Mouse (Mus musculus) v-Abl transformed pro-B cells (cell line): Measurements from ENCODE around the gene Hoxd13.

ENCODE experiments used
- in situ Hi-C, 2 experiments: fragments of 400-800 bp; cut with MboI; formaldehyde crosslinking; loops; one replicate each; pipeline ENCODE4 v1.15.1; 2025; ENCODE audit not compliant: unreplicated experiment in 2 of 2

Hoxd13 gene

DNA sequence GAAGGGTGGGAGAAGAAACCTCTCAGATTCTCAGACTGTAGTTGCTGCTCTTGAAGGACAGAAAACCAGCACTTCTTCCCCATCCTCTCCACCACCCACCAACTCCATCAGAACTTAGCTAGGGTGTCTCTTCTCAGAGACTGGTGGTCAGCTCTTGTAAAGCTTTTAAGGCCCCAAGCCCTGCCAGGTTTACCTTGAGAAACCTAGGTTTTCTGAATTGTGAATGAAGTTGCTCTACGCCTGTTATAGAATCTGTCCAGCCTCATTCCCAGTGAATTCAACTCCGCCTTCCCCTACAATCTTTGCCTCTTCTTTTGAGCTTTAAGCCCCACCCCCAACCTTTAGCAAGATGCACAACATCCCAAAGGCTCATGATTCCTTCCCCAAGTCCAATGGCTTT is 9.0 kb downstream of the Hoxd13 start:
- in situ Hi-C loops, result loop anchor here (5.0 to 25.0 kb wide), 3 partner anchors 1085 to 1285 kb away; partner anchors contain the start of gene Chrna1 (in 1 of the 2)

DNA sequence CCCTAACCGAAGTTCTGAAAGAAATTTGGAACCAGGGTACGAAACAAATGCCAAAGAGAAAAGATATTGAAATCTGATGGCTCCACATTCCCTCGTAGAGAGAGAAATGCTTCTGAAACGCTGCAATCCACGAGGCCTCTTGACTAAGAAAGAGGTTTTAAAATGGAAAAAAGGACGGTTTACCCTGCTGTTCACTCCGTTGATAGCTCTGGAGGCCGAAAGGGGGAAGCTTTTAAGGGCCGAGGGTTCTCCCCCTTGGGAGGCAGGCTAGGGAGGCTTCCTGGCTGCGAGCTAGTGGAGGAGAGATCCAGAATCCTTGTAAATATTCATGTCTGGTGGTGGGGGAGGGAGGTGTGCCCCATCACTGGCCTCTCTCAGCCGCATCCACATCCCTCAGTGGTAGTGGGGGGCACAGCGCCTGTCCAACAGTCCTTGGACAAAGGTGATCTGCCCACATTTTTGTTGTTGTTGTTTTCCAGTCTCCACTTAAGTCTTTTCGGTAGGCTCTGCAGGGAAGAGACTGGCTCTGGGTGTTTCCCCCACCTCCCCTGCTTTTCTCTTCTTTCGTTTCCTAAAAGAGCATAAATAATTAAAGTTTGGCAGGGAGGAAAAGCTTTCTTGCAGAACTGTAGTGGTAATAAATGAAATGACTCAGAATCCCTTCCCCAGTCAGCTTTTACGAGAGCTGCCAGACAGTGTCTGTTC is 10.9 kb downstream of the Hoxd13 start, which contains the start of gene Hoxd11:
Gene Hoxd11 (plus strand): TSS at position 667 of the 705 bp plus-strand sequence.
- in situ Hi-C loops, result loop anchor here (5.0 to 25.0 kb wide), 3 partner anchors 1083 to 1283 kb away; partner anchors contain the start of gene Chrna1 (in 1 of the 2)

DNA sequence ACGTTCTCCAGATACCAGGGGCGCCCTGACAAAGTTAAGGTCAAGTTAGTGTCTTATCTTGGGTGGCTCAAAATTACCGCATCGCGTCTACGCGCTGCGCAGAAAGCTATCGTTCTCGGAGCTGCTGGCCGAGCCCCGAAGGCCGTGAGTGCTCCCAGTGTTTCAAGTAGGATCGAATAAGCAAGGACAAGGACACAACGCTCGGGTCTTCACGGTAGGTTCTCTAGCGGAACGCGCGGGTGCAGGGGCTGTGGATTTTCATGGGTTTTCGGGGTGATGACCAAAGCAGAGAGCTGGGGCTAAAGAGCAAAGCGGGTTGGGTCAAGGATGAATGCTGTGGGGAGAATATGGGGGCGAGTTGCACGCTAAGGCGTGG is 11.5 kb downstream of the Hoxd13 start:
- in situ Hi-C loops, result loop anchor here (5.0 to 25.0 kb wide), 3 partner anchors 1083 to 1283 kb away; partner anchors contain the start of gene Chrna1 (in 1 of the 2)

- in situ Hi-C loops, result loop anchor here (5.0 to 25.0 kb wide), 3 partner anchors 1082 to 1282 kb away; partner anchors contain the start of gene Chrna1 (in 1 of the 2)
Observed at GRCm38 (mm10) chr2:74679980-74680379, 11.9 kb downstream of the Hoxd13 start.

- in situ Hi-C loops, result loop anchor here (25.0 kb wide), 2 partner anchors 1082 to 1282 kb away; no protein-coding TSS in a partner anchor
Observed at GRCm38 (mm10) chr2:74680561-74681398, 12.7 kb downstream of the Hoxd13 start.

DNA sequence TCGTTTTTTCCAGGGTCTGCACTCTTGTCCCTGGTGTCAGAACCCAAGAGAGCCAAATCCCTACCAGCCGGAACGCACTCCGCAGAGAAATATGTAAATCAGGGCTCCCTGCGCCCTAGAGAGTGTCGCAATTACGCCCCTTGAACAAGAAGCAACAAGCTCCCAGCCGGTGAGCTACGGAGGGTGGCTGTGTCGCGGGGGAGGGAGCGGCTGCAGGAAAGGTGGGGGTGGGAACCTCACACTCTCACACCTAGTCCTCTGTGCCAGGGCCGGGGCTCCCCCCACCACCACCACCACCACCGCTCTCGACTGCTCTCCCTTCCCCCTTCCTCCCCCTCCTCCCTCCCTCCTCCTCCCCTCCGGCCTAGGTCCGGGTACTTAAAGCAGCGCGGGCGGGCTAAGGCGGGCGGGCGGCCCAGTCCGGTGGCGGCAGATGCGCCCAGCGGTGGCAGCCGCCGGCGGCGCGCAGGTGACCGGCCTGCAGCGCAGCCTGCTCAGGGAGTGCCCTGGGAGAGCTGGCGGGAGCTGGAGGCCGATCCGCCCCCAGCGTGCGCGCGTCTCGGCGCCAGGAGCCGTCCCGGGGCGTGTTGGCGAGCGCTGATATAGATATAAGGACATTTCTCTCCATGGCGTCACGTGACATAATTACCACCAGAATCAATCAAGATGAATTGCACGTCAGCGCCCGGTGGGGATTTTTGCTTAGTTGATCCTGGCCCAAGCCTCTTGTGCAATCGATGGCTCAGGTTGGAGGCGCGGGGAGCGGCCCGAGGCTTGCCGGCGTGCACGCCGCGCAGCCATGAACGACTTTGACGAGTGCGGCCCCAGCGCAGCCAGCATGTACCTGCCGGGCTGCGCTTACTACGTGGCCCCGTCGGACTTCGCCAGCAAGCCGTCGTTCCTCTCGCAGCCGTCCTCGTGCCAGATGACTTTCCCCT is 13.8 kb downstream of the Hoxd13 start:
- in situ Hi-C loops, result loop anchor here (25.0 kb wide), 2 partner anchors 1080 to 1280 kb away; no protein-coding TSS in a partner anchor

GRCm38 (mm10) chr2:74682796-74683195 is 14.7 kb downstream of the Hoxd13 start:
- in situ Hi-C loops, result loop anchor here (25.0 kb wide), 2 partner anchors 1080 to 1280 kb away; no protein-coding TSS in a partner anchor

GRCm38 (mm10) chr2:74683471-74683951 is 15.4 kb downstream of the Hoxd13 start:
- in situ Hi-C loops, result loop anchor here (25.0 kb wide), 2 partner anchors 1079 to 1279 kb away; no protein-coding TSS in a partner anchor

- in situ Hi-C loops, result loop anchor here (25.0 kb wide), 2 partner anchors 1078 to 1278 kb away; no protein-coding TSS in a partner anchor
Observed at GRCm38 (mm10) chr2:74684106-74684505, 16.0 kb downstream of the Hoxd13 start.

DNA sequence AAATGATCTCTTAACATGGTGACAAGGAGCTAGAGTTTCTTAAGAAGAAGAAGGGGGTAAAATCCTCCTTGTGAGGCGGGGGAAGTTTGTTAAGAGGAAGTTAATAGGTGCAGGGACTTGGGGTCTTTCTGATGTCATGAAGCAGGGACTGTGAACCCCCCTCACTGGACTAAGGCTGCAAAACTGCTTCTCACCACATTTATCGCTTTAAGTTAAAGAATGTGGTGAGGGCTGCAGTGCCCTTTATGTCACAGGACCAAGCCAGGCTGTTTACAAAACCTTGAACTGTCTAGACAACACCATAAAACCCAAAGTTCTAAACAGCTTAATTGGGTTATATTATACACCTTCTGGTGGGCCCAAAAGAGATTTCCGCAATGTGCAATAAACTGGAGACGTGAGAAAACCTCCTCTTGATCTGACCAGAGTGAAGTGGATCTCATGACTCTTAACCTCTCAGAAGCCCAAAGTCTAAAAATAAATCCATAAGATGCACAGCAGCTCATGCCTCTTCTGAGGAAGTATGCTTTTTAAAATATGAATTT is 17.0 kb downstream of the Hoxd13 start:
- in situ Hi-C loops, result loop anchor here (25.0 kb wide), 2 partner anchors 1077 to 1277 kb away; no protein-coding TSS in a partner anchor

- in situ Hi-C loops, result loop anchor here (25.0 kb wide), 2 partner anchors 1076 to 1276 kb away; no protein-coding TSS in a partner anchor
Observed at GRCm38 (mm10) chr2:74686301-74686987, 18.3 kb downstream of the Hoxd13 start.

GRCm38 (mm10) chr2:74686988-74687697 is 19.0 kb downstream of the Hoxd13 start:
- in situ Hi-C loops, result loop anchor here (25.0 kb wide), 2 partner anchors 1075 to 1275 kb away; no protein-coding TSS in a partner anchor

GRCm38 (mm10) chr2:74687698-74688555 is 19.8 kb downstream of the Hoxd13 start:
- in situ Hi-C loops, result loop anchor here (25.0 kb wide), 2 partner anchors 1074 to 1274 kb away; no protein-coding TSS in a partner anchor

DNA sequence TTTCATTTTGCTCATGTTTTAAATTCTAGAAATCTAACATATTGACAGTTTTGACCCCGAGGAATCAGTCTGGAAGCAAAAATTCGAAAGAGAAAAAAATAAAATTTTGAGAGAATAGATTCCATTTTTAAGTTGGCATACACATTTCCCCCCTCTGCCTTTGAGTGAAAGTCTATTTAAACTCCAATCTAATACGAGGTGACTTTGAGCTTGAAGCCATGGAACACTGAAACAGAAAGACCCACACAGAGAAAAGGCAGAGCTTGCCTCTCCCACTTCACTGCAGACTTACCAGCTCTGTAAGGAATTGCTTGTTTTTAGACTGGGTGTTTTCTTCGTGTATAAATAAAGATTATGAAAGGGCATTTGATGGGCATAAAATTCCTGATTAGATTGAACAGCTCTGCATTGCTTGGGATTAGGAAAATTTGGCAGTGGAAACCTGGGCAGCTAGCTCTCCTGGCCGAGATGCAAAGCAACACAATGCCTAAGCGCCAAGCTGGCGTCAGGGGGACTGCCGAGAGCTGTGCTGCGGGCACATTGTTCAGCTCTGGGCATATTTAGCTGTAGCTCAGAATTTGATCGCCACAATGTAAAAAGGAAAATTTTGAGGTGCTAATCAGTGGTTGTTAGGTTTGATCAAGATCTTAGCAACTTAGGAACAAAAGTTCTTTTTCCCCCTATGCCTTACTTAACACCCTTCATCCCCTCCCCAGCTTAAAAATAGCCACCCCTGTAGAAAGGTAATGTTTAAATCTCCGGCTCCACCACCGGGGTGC is 20.9 kb downstream of the Hoxd13 start:
- in situ Hi-C loops, result loop anchor here (25.0 kb wide), 2 partner anchors 1073 to 1273 kb away; no protein-coding TSS in a partner anchor

- in situ Hi-C loops, result loop anchor here (25.0 kb wide), 2 partner anchors 1073 to 1273 kb away; no protein-coding TSS in a partner anchor
Observed at GRCm38 (mm10) chr2:74689574-74690337, 21.6 kb downstream of the Hoxd13 start.
